Mouse (Mus musculus): ENCODE measurements around the gene Fibin. TPM values are rescaled to one million over a fixed set of nuclear protein-coding genes. Genes with fewer than 3 reads are reported as not detected.

Gene Fibin
- 18.0 TPM for polyA plus RNA-seq (2014; fragmentation: Illumina TruSeq; extraction: RNeasy Lipid Tissue Mini Kit (QIAGEN cat#74804); ENCODE audit: low read depth, low replicate concordance)

DNA sequence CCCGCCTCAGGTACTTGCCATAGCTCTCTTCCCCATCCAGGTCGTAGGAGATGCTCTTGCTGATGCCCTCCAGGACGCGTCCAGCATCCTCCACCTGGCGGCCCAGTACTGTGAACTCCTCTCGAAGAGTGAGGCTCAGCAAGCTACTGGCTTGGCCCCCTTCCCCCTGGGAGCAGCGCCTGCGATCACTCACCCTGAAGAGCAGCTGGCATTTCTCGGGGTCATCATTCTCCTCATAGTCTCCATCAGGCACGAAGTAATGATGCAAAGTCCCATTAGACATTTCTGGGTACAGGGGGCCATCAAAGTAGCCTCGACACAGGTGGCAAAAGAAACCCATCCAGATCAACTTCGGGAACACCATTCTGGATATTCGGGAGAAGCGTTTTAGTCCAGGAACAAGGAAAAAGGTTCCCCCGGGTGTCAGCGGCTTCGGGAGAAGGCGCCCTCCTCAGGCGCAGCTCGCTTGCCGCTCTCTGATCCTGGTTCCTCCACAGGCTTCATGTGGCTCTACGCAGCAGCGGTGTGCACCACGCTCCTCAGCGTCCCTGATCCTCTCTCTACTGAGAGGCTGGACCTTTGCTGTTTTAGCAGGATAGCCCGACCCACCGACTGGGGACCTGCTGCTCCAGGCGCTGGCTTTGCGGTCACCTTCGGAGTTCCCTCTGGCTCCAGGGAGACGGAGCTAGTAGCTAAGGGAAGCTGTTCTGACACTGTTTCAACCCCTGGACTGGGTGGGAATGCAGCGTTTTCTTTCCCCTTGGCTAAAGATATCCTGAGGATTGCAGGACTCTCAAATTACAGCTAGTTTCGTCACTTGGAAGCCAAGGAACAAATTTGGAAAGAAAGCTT lies at the start of gene Fibin:
TSS of gene Fibin (minus strand) at position 752 of the 852 bp plus-strand sequence.

DNA sequence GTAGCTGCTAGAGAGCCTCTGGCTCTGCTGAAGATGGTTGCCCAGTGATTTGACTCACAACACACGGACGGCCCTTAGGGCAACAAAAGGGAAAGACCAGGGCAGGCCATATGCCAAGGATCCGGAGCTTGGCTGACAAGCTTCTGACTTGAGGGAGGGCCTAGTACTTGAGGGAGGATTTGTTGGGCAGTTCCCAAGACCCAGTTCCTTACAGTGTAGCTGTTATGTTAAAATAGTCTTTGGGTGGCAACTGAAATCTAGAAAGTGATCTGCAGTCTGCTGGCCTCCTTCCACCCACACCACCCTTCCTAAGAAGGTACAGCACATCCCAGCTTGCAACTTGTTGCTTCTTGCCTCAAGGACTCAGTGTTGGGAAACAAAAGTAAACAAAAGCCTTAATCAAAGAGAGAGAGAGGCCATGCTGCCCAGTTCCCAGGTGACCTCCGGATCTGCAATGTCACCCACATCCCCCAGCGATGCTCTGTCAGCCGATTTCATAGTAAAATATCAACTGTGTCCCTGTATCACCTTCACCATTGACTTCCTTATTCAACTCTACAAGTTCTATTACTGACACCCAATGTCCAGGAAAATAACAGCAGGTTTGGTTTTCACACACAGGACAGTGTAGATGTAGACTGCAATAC lies 48.4 kb downstream of the Fibin start, which contains the start of gene Bbox1:
TSS of gene Bbox1 (minus strand) at position 52 of the 647 bp plus-strand sequence.

Other genes starting within 250 kb of the Fibin start
- not detected for gene Bbox1, start 48.6 kb downstream of the Fibin start, polyA plus RNA-seq (2014; fragmentation: Illumina TruSeq; extraction: RNeasy Lipid Tissue Mini Kit (QIAGEN cat#74804); ENCODE audit: low read depth, low replicate concordance)
- gene Slc5a12, start 234.1 kb upstream of the Fibin start, polyA plus RNA-seq (2014; fragmentation: Illumina TruSeq; extraction: RNeasy Lipid Tissue Mini Kit (QIAGEN cat#74804); ENCODE audit: low read depth, low replicate concordance), result not detected